Mouse (Mus musculus) neural tube, embryonic 15.5 days (tissue): ENCODE results near the gene Kiss1r. TPM values are rescaled to one million over a fixed set of nuclear protein-coding genes. Genes with fewer than 3 reads are reported as not detected.

Experiments
- ATAC-seq: fragments of 200-750 bp; cut with Nextera tagmentation; 2 replicates; pipeline ENCODE4 v1.8.0; 2017; ENCODE audit warnings: mild to moderate bottlenecking, moderate TSS enrichment, moderate library complexity; ENCODE audit not compliant: low FRiP score
- H3K27ac ChIP-seq: fragments of 300-500 bp; sonication (generic); replicated peaks from 2 replicates; pipeline ENCODE4 v1.5.1; 2015; ENCODE audit warnings: mild to moderate bottlenecking, inconsistent platforms
- H3K27me3 ChIP-seq: fragments of 300-500 bp; sonication (generic); replicated peaks from 2 replicates; pipeline ENCODE4 v1.6.1; 2015; ENCODE audit warnings: inconsistent platforms
- H3K36me3 ChIP-seq: fragments of 300-500 bp; sonication (generic); 2 replicates; pipeline ENCODE4 v1.6.1; 2015; ENCODE audit warnings: inconsistent platforms
- H3K4me1 ChIP-seq: fragments of 300-500 bp; sonication (generic); 2 replicates; pipeline ENCODE4 v1.6.1; 2015; ENCODE audit warnings: inconsistent platforms
- H3K4me2 ChIP-seq: fragments of 300-500 bp; sonication (generic); 2 replicates; pipeline ENCODE4 v1.6.1; 2015; ENCODE audit warnings: inconsistent platforms, mild to moderate bottlenecking, moderate library complexity
- H3K4me3 ChIP-seq: fragments of 300-500 bp; sonication (generic); replicated peaks from 2 replicates; pipeline ENCODE4 v1.5.1; 2015; ENCODE audit warnings: mild to moderate bottlenecking, inconsistent platforms
- H3K9ac ChIP-seq: fragments of 300-500 bp; sonication (generic); replicated peaks from 2 replicates; pipeline ENCODE4 v1.6.1; 2015; ENCODE audit warnings: mild to moderate bottlenecking, inconsistent platforms
- H3K9me3 ChIP-seq: fragments of 300-500 bp; sonication (generic); replicated peaks from 2 replicates; pipeline ENCODE4 v1.6.1; 2016; ENCODE audit warnings: inconsistent platforms
- WGBS: fragments of 180-500 bp; shearing (Covaris S2); methylation state at CpG from one replicate; pipeline ENCODE4 v1.1.7; 2015; ENCODE audit warnings: mixed read lengths; 5-methylcytosine and 5-hydroxymethylcytosine counted together
- polyA plus RNA-seq: library from polyadenylated mRNA; unstranded; fragments of >200 nt; fragmentation: Nextera tagmentation; extraction: Ambion mirVana; gene quantifications from 2 replicates; pipeline ENCODE4 v1.2.1, GENCODE M21; 2015

The Kiss1r gene
- polyA plus RNA-seq, 1 experiment from 2014 or later: 2.8 TPM

GRCm38 (mm10) chr10:79966886-79967400, 50.2 kb downstream of the Kiss1r start:
- Histone ChIP-seq H3K36me3 (peaks cover 61% of the 10 kb centered on the region), H3K27ac (no peak overlapping the region), H3K4me2 (no peak overlapping the region), H3K27me3 (peaks cover 36% of the 10 kb centered on the region), H3K9ac (no peak overlapping the region), H3K4me1 (peaks cover 10% of the 10 kb centered on the region), H3K9me3 (no peaks in the 10 kb centered on the region), H3K4me3 (no peak overlapping the region)
- ATAC-seq: no peak
- 96% methylated on average over 5 of the region's 5 CpGs for WGBS

GRCm38 (mm10) chr10:79968181-79968580, 51.4 kb downstream of the Kiss1r start:
- no peak for ATAC-seq
- H3K27ac ChIP-seq: no peak overlapping the region
- H3K9ac ChIP-seq: no peak overlapping the region
- WGBS: 93% methylated on average over 1 of the region's 1 CpGs
- peaks cover 10% of the 10 kb centered on the region for H3K4me1 ChIP-seq
- H3K4me3 ChIP-seq: no peak overlapping the region
- H3K27me3 ChIP-seq: peaks cover 45% of the 10 kb centered on the region
- peaks cover 52% of the 10 kb centered on the region for H3K36me3 ChIP-seq
- no peak overlapping the region for H3K4me2 ChIP-seq
- H3K9me3 ChIP-seq: no peaks in the 10 kb centered on the region

GRCm38 (mm10) chr10:79969124-79969568, 52.4 kb downstream of the Kiss1r start:
- peaks cover 43% of the 10 kb centered on the region for H3K36me3 ChIP-seq
- H3K4me1 ChIP-seq: peaks cover 10% of the 10 kb centered on the region
- ATAC-seq: no peak
- no peak overlapping the region for H3K9ac ChIP-seq
- no peak overlapping the region for H3K4me3 ChIP-seq
- no peaks in the 10 kb centered on the region for H3K9me3 ChIP-seq
- H3K27ac ChIP-seq: no peak overlapping the region
- no peak overlapping the region for H3K4me2 ChIP-seq
- peaks cover 45% of the 10 kb centered on the region for H3K27me3 ChIP-seq
- 18% methylated on average over 3 of the region's 3 CpGs for WGBS

- 9% methylated on average over 33 of the region's 47 CpGs for WGBS
- Histone ChIP-seq H3K27ac (no peak within 1 kb of the TSS), H3K4me3 (peak within 1 kb of the TSS; percentile 40), H3K36me3 (peaks cover 35% of the 10 kb centered on the region), H3K9ac (peak within 1 kb of the TSS; percentile 38), H3K4me2 (peak within 1 kb of the TSS; percentile 72), H3K9me3 (no peaks in the 10 kb centered on the region), H3K4me1 (peaks cover 10% of the 10 kb centered on the region), H3K27me3 (peaks cover 45% of the 10 kb centered on the region)
- ATAC-seq: no peak; the same call in 1 of the 2 replicates
Measured at GRCm38 (mm10) chr10:79970415-79971182, 53.8 kb downstream of the Kiss1r start, which contains the start of gene Grin3b. Grin3b (plus strand) TSS chr10:79970715.

- peak overlapping the region; percentile 38; the same call in 1 of the 2 replicates for H3K9ac ChIP-seq
- H3K4me2 ChIP-seq: peak overlapping the region; percentile 72
- H3K27ac ChIP-seq: no peak overlapping the region
- peaks cover 45% of the 10 kb centered on the region for H3K27me3 ChIP-seq
- no peaks in the 10 kb centered on the region for H3K9me3 ChIP-seq
- H3K36me3 ChIP-seq: peaks cover 35% of the 10 kb centered on the region
- ATAC-seq: no peak; the same call in 1 of the 2 replicates
- 3% methylated on average over 21 of the region's 21 CpGs for WGBS
- peak overlapping the region; percentile 40 for H3K4me3 ChIP-seq
- H3K4me1 ChIP-seq: peaks cover 10% of the 10 kb centered on the region
Measured at GRCm38 (mm10) chr10:79971183-79971497, 54.4 kb downstream of the Kiss1r start.

Other genes starting within 250 kb of the Kiss1r start
- gene Tpgs1, start 247.6 kb upstream of the Kiss1r start, polyA plus RNA-seq: 109 and 115 TPM in 2 replicates
- 83.0 and 83.4 TPM in 2 replicates for gene Cdc34, start 234.8 kb upstream of the Kiss1r start, polyA plus RNA-seq
- 1.1 TPM in 2 replicates for gene Gzmm, start 228.0 kb upstream of the Kiss1r start, polyA plus RNA-seq
- 958 and 1,001 TPM in 2 replicates for gene Bsg, start 212.5 kb upstream of the Kiss1r start, polyA plus RNA-seq
- gene Hcn2, start 200.3 kb upstream of the Kiss1r start, polyA plus RNA-seq: 2.0 and 3.0 TPM in 2 replicates
- gene Polrmt, start 170.4 kb upstream of the Kiss1r start, polyA plus RNA-seq: 43.4 TPM in 2 replicates
- 2.7 and 3.4 TPM in 2 replicates for gene Fgf22, start 161.9 kb upstream of the Kiss1r start, polyA plus RNA-seq
- gene Rnf126, start 150.0 kb upstream of the Kiss1r start, polyA plus RNA-seq: 108 and 110 TPM in 2 replicates
- 2.6 and 4.5 TPM in 2 replicates for gene Fstl3, start 139.7 kb upstream of the Kiss1r start, polyA plus RNA-seq
- 0.14 and 10.2 TPM in 2 replicates for gene Prss57, start 126.0 kb upstream of the Kiss1r start, polyA plus RNA-seq
- gene Palm, start 123.4 kb upstream of the Kiss1r start, polyA plus RNA-seq: 227 and 256 TPM in 2 replicates
- 0.33 and 11.5 TPM in 2 replicates for gene Misp, start 96.0 kb upstream of the Kiss1r start, polyA plus RNA-seq
- 55.8 and 121 TPM in 2 replicates for gene Ptbp1, start 62.5 kb upstream of the Kiss1r start, polyA plus RNA-seq
- 9.0 and 9.5 TPM in 2 replicates for gene Prtn3, start 42.5 kb upstream of the Kiss1r start, polyA plus RNA-seq
- gene Plppr3, start 42.3 kb upstream of the Kiss1r start, polyA plus RNA-seq: 316 and 385 TPM in 2 replicates
- gene Elane, start 30.7 kb upstream of the Kiss1r start, polyA plus RNA-seq: 0.31 and 0.50 TPM in 2 replicates
- gene Cfd, start 26.1 kb upstream of the Kiss1r start, polyA plus RNA-seq: not detected in 2 replicates
- gene Med16, start 8.0 kb upstream of the Kiss1r start, polyA plus RNA-seq: 44.9 and 46.7 TPM in 2 replicates
- gene Gm26602, start 6.1 kb upstream of the Kiss1r start, polyA plus RNA-seq: 22.7 and 23.6 TPM in 2 replicates
- 264 and 288 TPM in 2 replicates for gene R3hdm4, start 4.2 kb downstream of the Kiss1r start, polyA plus RNA-seq
- gene Arid3a, start 10.1 kb downstream of the Kiss1r start, polyA plus RNA-seq: 2.4 and 5.1 TPM in 2 replicates
- 94.4 and 104 TPM in 2 replicates for gene Wdr18, start 43.2 kb downstream of the Kiss1r start, polyA plus RNA-seq
- gene Grin3b, start 53.7 kb downstream of the Kiss1r start, polyA plus RNA-seq: 0.32 and 0.33 TPM in 2 replicates
- gene Tmem259, start 67.4 kb downstream of the Kiss1r start, polyA plus RNA-seq: 21.3 and 24.7 TPM in 2 replicates
- gene Cnn2, start 71.6 kb downstream of the Kiss1r start, polyA plus RNA-seq: 31.6 and 76.4 TPM in 2 replicates
- gene Abca7, start 79.5 kb downstream of the Kiss1r start, polyA plus RNA-seq: 5.2 and 5.6 TPM in 2 replicates
- gene Arhgap45, start 99.7 kb downstream of the Kiss1r start, polyA plus RNA-seq: 2.0 and 13.7 TPM in 2 replicates
- 134 and 148 TPM in 2 replicates for gene Polr2e, start 122.8 kb downstream of the Kiss1r start, polyA plus RNA-seq
- gene Gpx4, start 130.2 kb downstream of the Kiss1r start, polyA plus RNA-seq: 559 and 600 TPM in 2 replicates
- gene Sbno2, start 188.6 kb downstream of the Kiss1r start, polyA plus RNA-seq: 11.7 and 12.8 TPM in 2 replicates
- 16.9 and 17.3 TPM in 2 replicates for gene Stk11, start 198.8 kb downstream of the Kiss1r start, polyA plus RNA-seq
- gene Atp5d, start 221.7 kb downstream of the Kiss1r start, polyA plus RNA-seq: 553 and 558 TPM in 2 replicates
- 91.9 and 93.0 TPM in 2 replicates for gene Cbarp, start 223.9 kb downstream of the Kiss1r start, polyA plus RNA-seq
- 19.4 and 20.5 TPM in 2 replicates for gene Midn, start 231.3 kb downstream of the Kiss1r start, polyA plus RNA-seq
- 284 and 345 TPM in 2 replicates for gene Cirbp, start 249.0 kb downstream of the Kiss1r start, polyA plus RNA-seq